Mouse (Mus musculus) cortical plate, adult 2 months (tissue): ENCODE measurements around the gene Prrt4. TPM values are rescaled to one million over a fixed set of nuclear protein-coding genes. Genes with fewer than 3 reads are reported as not detected.

Source experiments
- H3K27ac ChIP-seq: fragments of 200-500 bp; 2 replicates; pipeline ENCODE4 v1.5.1; 2012; ENCODE audit warnings: low read length, control low read depth, inconsistent platforms; ENCODE audit not compliant: insufficient read depth
- H3K4me1 ChIP-seq: fragments of 200-500 bp; 2 replicates; pipeline ENCODE4 v1.6.1; 2011; ENCODE audit warnings: low read length; ENCODE audit not compliant: control insufficient read depth, insufficient read depth
- H3K4me3 ChIP-seq: fragments of 200-500 bp; 2 replicates; pipeline ENCODE4 v1.5.1; 2011; ENCODE audit warnings: mild to moderate bottlenecking, low read length, control low read depth; ENCODE audit not compliant: insufficient read depth
- CTCF ChIP-seq: fragments of 200-500 bp; IDR thresholded peaks from 2 replicates; pipeline ENCODE4 v1.5.1; 2011; ENCODE audit warnings: mild to moderate bottlenecking, control low read depth, low read length; ENCODE audit not compliant: insufficient read depth; ENCODE audit errors: extremely low read depth
- POLR2A ChIP-seq: fragments of 200-500 bp; IDR thresholded peaks from 2 replicates; pipeline ENCODE4 v1.6.1; 2011; ENCODE audit warnings: mild to moderate bottlenecking, low read length, control low read depth; ENCODE audit not compliant: insufficient read depth; ENCODE audit errors: extremely low read depth
- polyA plus RNA-seq: library from polyadenylated mRNA; depleted of rRNA; stranded (reverse); fragments of >200 nt; gene quantifications from 2 replicates; pipeline ENCODE4 v1.2.3, GENCODE M21; 2012; rRNA removed

Prrt4 gene
- polyA plus RNA-seq, 1 experiment: 3.2 TPM

DNA sequence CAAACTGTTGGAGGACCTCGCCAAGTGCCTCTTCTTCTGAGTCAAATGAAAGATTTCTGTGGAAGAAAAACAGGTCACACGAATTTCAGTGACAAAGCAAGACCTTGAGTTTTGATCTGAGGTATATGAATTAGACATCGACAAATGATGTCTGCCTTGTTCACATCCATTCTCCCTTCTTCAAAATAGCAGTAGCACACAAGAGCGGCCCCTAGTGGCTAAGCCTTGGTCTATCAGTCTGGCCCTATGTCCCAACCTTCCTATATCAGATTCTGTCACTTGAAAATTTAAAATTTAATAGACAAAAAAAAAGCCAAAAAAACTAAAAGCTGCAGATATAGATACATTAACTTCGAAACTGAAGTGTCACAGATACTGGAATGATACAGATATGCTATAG, 35.8 kb downstream of the Prrt4 start:
- Histone ChIP-seq H3K4me3 (no peak overlapping the region), H3K27ac (no peak overlapping the region), H3K4me1 (0 out of 2 replicates have a peak, but pooled peaks cover 1% of the 10 kb centered on the region)
- TF ChIP-seq POLR2A: no peak
- peak; percentile 84 for TF ChIP-seq CTCF

DNA sequence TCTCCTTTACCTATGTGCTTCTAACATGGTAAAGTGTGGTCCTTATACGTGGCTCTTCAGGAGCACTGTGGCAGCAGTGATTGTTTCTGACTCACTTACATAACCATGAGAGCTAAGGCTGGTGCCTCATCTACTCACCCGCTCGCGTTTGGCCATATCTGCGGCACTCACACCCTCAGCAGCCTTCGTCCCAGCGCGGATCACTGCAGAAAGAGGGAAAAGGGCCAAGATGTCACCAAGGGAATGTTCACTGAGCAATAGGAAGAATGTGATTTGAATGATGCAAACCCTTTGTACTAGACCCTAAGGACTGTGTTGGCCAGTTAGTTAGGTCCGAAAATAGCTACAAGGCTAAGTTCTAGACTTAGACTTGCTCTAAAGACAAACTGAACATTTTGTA, 41.9 kb downstream of the Prrt4 start:
- Histone ChIP-seq H3K27ac (no peak overlapping the region), H3K4me3 (no peak overlapping the region), H3K4me1 (no peaks in the 10 kb centered on the region)
- no peak for TF ChIP-seq POLR2A
- no peak for TF ChIP-seq CTCF

DNA sequence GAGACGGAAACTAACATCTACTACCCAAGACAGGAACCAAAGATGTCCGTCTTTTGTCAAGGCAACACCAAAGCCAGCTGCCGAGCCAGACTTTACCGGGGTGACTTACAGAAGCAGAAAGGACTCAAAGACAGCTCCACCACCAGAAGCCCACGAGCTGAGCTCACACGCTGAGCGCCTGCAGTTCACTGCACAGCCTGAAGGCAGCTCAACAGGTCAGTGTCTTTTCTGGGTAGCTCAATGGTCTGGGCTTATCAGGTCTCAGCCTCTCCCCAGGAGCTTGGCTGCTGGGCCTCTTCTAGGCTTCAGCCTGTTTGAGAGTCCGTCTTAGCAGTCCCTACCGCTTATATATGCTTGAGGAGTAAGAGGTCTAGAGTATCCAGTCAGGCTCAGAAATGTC, 46.3 kb downstream of the Prrt4 start:
- no peak overlapping the region for H3K4me3 ChIP-seq
- H3K27ac ChIP-seq: no peak overlapping the region
- H3K4me1 ChIP-seq: no peaks in the 10 kb centered on the region
- no peak for TF ChIP-seq CTCF
- no peak for TF ChIP-seq POLR2A

DNA sequence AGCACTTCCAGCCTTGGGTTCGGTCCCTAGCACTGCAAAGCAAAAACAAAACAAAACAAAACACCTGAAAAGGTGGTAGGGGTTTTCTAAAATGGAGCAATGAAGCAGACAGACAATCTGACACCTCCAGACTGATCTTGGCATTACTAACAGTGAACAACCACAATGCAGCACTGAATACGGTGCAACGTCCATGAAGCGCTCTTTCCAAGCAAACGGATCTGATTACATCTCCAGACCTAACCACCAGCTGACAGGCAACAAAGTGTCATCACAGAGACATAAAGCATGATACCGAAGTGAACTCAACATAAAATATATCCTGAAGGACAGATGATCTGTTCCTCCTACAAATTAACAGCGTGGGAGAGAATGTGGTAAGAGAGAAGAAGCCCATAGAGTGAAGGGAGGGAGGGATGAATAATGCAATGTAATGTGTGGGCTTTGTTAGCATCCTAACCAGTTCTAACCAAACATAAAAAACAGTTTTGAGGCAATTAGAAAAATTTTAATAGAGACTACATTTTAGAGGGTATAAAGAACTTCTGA, 52.4 kb downstream of the Prrt4 start:
- Histone ChIP-seq H3K27ac (no peak overlapping the region; the same call in 1 of the 2 replicates), H3K4me1 (no peaks in the 10 kb centered on the region; the same call in 1 of the 2 replicates), H3K4me3 (no peak overlapping the region)
- TF ChIP-seq POLR2A: no peak
- TF ChIP-seq CTCF: no peak

DNA sequence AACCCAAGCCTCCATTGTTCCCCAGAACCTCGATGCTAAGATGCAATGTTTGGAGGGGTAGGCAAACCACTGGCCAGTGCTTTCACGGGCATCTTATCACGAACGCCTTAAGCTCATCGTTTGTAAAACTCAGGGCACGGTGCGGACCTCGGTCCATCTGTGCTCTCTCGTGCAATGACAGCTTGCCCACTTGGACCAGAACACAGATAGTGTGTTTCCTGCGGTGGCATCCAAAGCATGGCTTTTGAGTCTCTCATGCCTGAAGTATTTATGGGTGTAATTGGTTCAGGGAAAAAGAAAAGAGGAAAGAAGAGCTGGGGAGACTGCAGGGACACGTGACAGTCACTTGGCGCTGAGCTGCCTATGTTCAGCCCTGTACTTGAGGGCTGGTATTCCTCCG, 59.4 kb downstream of the Prrt4 start:
- Histone ChIP-seq H3K27ac (no peak overlapping the region), H3K4me3 (no peak overlapping the region)
- TF ChIP-seq POLR2A (no peak), CTCF (no peak)

More for the DNA sequence above, 59.4 kb downstream of the Prrt4 start:
- peaks cover 3% of the 10 kb centered on the region; the same call in 1 of the 2 replicates for H3K4me1 ChIP-seq

Other genes starting within 250 kb of the Prrt4 start
- not detected in 2 replicates for gene Lep, start 119.4 kb downstream of the Prrt4 start, polyA plus RNA-seq
- 55.8 and 57.5 TPM in 2 replicates for gene Rbm28, start 14.6 kb downstream of the Prrt4 start, polyA plus RNA-seq
- gene Impdh1, start 36.8 kb upstream of the Prrt4 start, polyA plus RNA-seq: 64.4 and 65.6 TPM in 2 replicates
- 12.3 and 12.9 TPM in 2 replicates for gene Hilpda, start 92.9 kb upstream of the Prrt4 start, polyA plus RNA-seq
- gene Fam71f2, start 100.0 kb upstream of the Prrt4 start, polyA plus RNA-seq: 1.7 and 3.0 TPM in 2 replicates
- not detected in 2 replicates for gene Fam71f1, start 139.6 kb upstream of the Prrt4 start, polyA plus RNA-seq
- gene Calu, start 168.5 kb upstream of the Prrt4 start, polyA plus RNA-seq: 61.8 and 67.4 TPM in 2 replicates
- gene Opn1sw, start 208.9 kb upstream of the Prrt4 start, polyA plus RNA-seq: 0.19 and 0.42 TPM in 2 replicates
- 148 and 150 TPM in 2 replicates for gene Ccdc136, start 216.7 kb upstream of the Prrt4 start, polyA plus RNA-seq